Mouse (Mus musculus) liver, embryonic 13.5 days (tissue): Measurements from ENCODE around the gene Pik3r2. TPM values are rescaled to one million over a fixed set of nuclear protein-coding genes. Genes with fewer than 3 reads are reported as not detected.

Experiments used
- ATAC-seq: fragments of 200-750 bp; cut with Nextera tagmentation; 2 replicates; pipeline ENCODE4 v1.8.0; 2017; ENCODE audit warnings: low read depth, mild to moderate bottlenecking, moderate number of reproducible peaks, moderate library complexity
- DNase-seq: peaks from one replicate; pipeline ENCODE4 v3.0.0; 2022
- H3K27ac ChIP-seq: fragments of 300-500 bp; sonication (generic); 2 replicates; pipeline ENCODE4 v1.5.1; 2015; ENCODE audit warnings: moderate library complexity, mild to moderate bottlenecking, inconsistent platforms
- H3K27me3 ChIP-seq: fragments of 300-500 bp; sonication (generic); 2 replicates; pipeline ENCODE4 v1.6.1; 2015; ENCODE audit warnings: mild to moderate bottlenecking, inconsistent platforms
- H3K36me3 ChIP-seq: fragments of 300-500 bp; sonication (generic); 2 replicates; pipeline ENCODE4 v1.6.1; 2015; ENCODE audit warnings: mild to moderate bottlenecking, inconsistent platforms
- H3K4me1 ChIP-seq: fragments of 300-500 bp; sonication (generic); replicated peaks from 2 replicates; pipeline ENCODE4 v1.6.1; 2015; ENCODE audit warnings: inconsistent platforms
- H3K4me2 ChIP-seq: fragments of 300-500 bp; sonication (generic); 2 replicates; pipeline ENCODE4 v1.6.1; 2015; ENCODE audit warnings: inconsistent platforms, mild to moderate bottlenecking, moderate library complexity
- H3K4me3 ChIP-seq: fragments of 300-500 bp; sonication (generic); replicated peaks from 2 replicates; pipeline ENCODE4 v1.5.1; 2015; ENCODE audit warnings: mild to moderate bottlenecking, inconsistent platforms
- H3K9ac ChIP-seq: fragments of 300-500 bp; sonication (generic); 2 replicates; pipeline ENCODE4 v1.6.1; 2015; ENCODE audit warnings: mild to moderate bottlenecking, inconsistent platforms
- H3K9me3 ChIP-seq: fragments of 300-500 bp; sonication (generic); replicated peaks from 2 replicates; pipeline ENCODE4 v1.6.1; 2016; ENCODE audit warnings: inconsistent platforms
- WGBS: fragments of 180-500 bp; shearing (Covaris S2); methylation state at CpG from one replicate; pipeline ENCODE4 v1.1.7; 2015; ENCODE audit not compliant: insufficient replicate concordance; 5-methylcytosine and 5-hydroxymethylcytosine counted together
- polyA plus RNA-seq: library from polyadenylated mRNA; unstranded; fragments of >200 nt; fragmentation: Nextera tagmentation; extraction: Ambion mirVana; gene quantifications from 2 replicates; pipeline ENCODE4 v1.2.1, GENCODE M21; 2015

Pik3r2 gene
- polyA plus RNA-seq, 1 experiment from 2014 or later, result 18.2 TPM

DNA sequence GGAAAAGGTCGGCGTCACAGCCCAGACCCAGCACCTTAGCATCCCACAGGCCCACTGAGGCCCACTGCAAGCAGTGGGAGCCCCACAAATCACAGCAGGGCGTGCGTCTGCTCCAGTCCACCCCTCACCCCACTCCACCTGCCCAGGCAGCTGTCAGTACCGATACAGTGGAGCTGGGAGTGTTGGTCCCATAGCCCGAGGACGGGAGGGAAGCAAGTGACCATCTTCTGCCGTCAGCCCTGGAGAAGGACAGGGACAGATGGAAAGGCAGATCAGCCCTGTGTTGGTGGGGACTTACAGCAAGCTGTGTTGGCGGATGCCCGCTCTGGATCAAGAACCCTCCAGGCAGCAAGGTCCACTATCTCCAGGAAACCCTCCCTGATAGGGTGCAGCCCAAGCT, 12.5 kb upstream of the Pik3r2 start:
- no peak overlapping the region for H3K9ac ChIP-seq
- H3K27me3 ChIP-seq, result peaks cover 11% of the 10 kb centered on the region
- no peak overlapping the region for H3K4me2 ChIP-seq
- 80% methylated on average over 10 of the region's 10 CpGs for WGBS
- H3K27ac ChIP-seq, result no peak overlapping the region
- peaks cover 59% of the 10 kb centered on the region for H3K36me3 ChIP-seq
- ATAC-seq (no peak), DNase-seq (no peak)
- H3K4me1 ChIP-seq, result peaks cover 83% of the 10 kb centered on the region
- no peak overlapping the region for H3K4me3 ChIP-seq
- H3K9me3 ChIP-seq, result no peaks in the 10 kb centered on the region

DNA sequence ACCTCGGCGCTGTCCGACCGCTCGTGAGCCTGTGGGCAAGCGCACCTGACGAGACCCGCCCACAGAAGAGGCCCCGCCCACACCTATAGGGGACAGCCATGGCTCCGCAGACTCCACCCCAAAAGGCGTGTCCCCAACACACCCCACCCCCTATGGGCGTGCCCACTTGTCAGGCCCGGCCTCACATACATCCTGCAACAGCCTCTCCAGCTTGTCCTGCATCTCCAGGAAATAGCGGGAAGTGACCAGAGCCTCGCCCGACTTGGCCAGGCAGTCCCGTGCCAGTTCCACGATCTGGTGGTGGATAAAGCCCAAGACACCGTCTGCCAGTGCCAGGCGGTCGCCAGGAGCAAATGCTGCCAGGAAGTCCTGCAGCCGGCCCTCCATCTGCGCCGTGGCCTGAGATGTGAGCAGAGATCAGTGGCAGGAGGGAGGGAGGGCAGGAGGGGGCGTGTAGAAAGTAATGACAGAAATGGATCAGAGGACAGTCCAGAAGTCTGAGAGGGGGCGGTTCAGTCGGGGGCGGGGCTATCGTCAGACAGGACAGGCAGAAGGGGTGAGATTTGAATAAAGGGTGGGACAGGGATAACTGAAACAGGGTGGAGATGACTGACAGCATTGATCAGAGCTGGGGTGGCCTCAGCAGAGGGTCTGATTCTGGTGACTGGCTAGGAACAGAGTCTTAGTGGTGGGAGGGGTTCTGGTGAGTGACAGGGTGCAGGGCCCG, 11.6 kb upstream of the Pik3r2 start:
- peaks cover 73% of the 10 kb centered on the region for H3K4me1 ChIP-seq
- peak overlapping the region; percentile 29; the same call in 1 of the 2 replicates for H3K4me2 ChIP-seq

DNA sequence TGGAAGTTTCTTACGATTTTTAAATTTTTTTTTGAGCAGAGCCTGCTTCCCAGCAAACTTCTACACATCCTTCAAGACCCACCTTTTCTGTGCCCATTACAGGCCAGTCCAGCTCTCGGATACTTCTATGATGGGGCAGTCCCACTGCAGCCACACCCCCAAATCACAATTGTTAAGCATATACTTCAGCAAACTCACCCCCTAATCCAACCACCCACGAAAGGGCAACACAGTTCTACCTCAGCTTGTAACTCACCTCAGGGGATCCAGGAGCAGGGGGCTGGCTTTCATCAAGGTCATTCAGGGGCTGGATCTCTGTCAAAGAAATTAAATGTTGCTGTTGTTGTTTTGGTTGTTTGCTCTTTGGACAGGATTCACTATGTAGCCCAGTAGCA, 10.5 kb upstream of the Pik3r2 start:
- Histone ChIP-seq H3K4me3 (no peak overlapping the region), H3K27ac (no peak overlapping the region), H3K27me3 (no peaks in the 10 kb centered on the region), H3K9ac (no peak overlapping the region), H3K4me1 (peaks cover 63% of the 10 kb centered on the region), H3K36me3 (peaks cover 79% of the 10 kb centered on the region), H3K9me3 (no peaks in the 10 kb centered on the region), H3K4me2 (0 out of 2 replicates have a peak overlapping the region, but pooled peaks have one; percentile 29)
- no peak for ATAC-seq
- DNase-seq, result no peak
- whole genome bisulfite sequencing, result 89% methylated on average over 3 of the region's 3 CpGs

More for the DNA sequence above, 11.6 kb upstream of the Pik3r2 start:
- no peak for ATAC-seq
- H3K9ac ChIP-seq, result no peak overlapping the region
- H3K36me3 ChIP-seq, result peaks cover 69% of the 10 kb centered on the region
- WGBS, result 63% methylated on average over 30 of the region's 30 CpGs
- no peak overlapping the region for H3K4me3 ChIP-seq
- no peak overlapping the region for H3K27ac ChIP-seq
- DNase-seq, result peak; percentile 68
- H3K9me3 ChIP-seq, result no peaks in the 10 kb centered on the region
- H3K27me3 ChIP-seq, result 0 out of 2 replicates have a peak, but pooled peaks cover 2% of the 10 kb centered on the region

DNA sequence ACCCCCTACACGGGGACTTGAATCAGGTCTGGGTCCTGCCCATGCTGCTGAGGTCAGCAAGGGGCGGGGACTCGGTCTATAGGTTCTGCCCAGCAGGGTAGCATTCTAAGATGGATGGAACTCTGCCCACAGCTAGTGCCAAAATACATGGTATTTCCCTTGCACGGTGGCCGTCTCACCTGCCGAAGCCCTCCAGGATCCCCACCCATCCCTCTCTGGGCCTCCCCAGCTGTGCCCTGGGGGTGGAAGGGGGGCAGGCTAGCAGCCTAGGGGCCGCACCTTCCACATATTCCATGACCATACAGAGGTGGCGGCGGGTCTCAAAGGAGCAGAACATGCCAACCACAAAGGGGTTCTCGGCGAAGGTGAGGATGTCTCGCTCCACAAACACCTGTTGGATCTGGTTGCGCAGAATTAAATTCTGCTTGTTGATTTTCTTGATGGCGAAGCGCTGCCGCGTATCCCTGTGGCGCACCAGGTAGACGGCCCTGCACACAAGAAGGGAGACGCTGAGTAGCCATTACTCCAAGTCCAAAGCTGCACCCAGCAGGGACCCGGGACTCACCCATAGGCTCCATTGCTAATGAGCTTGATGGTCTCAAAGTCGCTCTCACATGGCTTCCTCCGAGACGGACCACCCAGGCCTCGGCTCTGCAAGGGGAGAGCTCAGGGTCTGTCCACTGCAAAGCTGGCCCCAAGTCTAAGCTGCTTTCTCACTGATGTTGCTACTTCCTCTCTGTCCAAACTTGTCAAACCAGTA, 10.0 kb upstream of the Pik3r2 start:
- WGBS, result 90% methylated on average over 25 of the region's 25 CpGs
- no peak overlapping the region for H3K27ac ChIP-seq
- no peaks in the 10 kb centered on the region for H3K27me3 ChIP-seq
- H3K4me1 ChIP-seq, result peaks cover 57% of the 10 kb centered on the region
- no peaks in the 10 kb centered on the region for H3K9me3 ChIP-seq
- peaks cover 85% of the 10 kb centered on the region for H3K36me3 ChIP-seq
- H3K4me2 ChIP-seq, result no peak overlapping the region
- no peak overlapping the region for H3K9ac ChIP-seq
- no peak for ATAC-seq
- DNase-seq, result no peak
- no peak overlapping the region for H3K4me3 ChIP-seq

DNA sequence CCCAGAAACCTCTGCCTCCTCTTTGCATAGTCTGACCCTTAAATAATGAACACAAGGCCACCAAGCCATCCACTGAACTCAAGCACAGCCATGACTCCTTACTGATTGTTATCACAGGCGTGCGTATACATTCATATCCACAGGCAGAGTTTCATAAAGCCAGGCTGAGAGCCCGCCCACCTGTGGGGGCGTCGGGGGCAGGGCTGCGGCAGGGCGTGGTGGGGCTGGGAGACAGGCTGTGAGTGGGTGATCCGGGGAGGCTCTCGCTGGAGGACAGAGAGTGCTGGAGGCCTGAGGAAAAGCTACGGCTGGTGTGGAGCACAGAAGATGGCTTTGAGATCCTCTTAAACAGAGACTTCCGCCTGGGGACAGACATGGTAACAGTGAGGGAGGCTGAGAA, 3.6 kb upstream of the Pik3r2 start:
- Histone ChIP-seq H3K4me3 (no peak overlapping the region), H3K4me2 (no peak overlapping the region), H3K36me3 (peaks cover 71% of the 10 kb centered on the region), H3K4me1 (peaks cover 39% of the 10 kb centered on the region), H3K27me3 (no peaks in the 10 kb centered on the region), H3K9me3 (no peaks in the 10 kb centered on the region), H3K9ac (no peak overlapping the region), H3K27ac (peak overlapping the region; percentile 18; the same call in 1 of the 2 replicates)
- ATAC-seq (no peak), DNase-seq (no peak)
- 56% methylated on average over 11 of the region's 11 CpGs for WGBS

DNA sequence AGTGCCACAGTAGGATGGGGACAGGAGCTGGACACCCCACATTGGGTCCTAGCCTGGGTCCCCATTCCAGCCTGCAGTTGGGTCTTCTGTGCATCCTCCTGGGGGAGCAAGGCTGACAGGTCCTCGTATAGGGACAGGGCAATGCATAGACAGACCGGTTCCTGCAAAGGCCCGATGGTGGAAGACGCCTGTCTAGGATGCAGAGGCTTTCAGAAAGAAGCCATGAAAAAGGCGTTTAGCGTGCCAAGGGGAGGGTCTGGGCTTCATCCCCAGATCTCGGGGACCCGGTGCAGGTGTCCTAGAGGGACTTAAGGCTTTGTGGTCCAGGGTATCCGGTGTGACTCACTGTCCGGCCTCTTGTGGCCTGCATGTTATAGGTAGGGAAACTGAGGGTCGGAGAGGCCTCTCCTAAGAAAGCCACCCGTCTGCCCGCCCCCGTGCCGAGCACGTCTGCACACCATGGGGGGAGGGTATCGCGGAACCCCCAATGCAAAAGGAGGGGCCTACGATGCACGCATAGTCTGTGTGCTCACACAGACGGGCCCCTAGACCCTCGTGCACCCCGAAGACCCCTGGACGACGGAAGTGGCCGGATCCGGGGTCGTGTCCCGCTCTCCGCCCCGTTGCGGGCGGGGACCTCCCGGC, 540 bp downstream of the Pik3r2 start:
- Histone ChIP-seq H3K27ac (peak overlapping the region; percentile 94), H3K9ac (peak overlapping the region; percentile 96), H3K36me3 (peaks cover 69% of the 10 kb centered on the region), H3K4me3 (peak overlapping the region; percentile 81), H3K9me3 (no peaks in the 10 kb centered on the region), H3K27me3 (no peaks in the 10 kb centered on the region), H3K4me1 (peaks cover 68% of the 10 kb centered on the region), H3K4me2 (peak overlapping the region; percentile 100)
- 3% methylated on average over 34 of the region's 34 CpGs for WGBS
- ATAC-seq (no peak), DNase-seq (no peak)

DNA sequence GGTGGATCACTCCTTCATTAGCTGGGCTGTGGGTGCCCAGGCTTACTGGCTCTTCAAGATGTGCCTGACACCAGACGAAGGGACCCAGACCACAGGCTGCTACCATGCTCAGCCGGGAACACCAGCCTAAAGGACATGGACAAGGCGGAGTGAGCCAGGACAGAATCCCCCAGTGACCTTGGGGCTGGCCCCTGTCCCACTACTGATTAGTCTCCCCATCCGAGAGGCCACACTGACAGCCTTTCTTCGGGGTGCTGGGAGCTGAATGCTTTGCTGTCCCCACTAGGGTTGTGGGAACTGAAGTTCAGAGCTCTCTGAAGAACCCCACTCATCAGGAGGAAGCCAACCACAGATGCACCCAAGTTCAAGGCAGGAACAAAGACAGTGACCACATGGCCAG, 1.3 kb downstream of the Pik3r2 start:
- Histone ChIP-seq H3K36me3 (peaks cover 69% of the 10 kb centered on the region), H3K4me2 (peak overlapping the region; percentile 100), H3K9me3 (no peaks in the 10 kb centered on the region), H3K4me3 (peak overlapping the region; percentile 81), H3K9ac (peak overlapping the region; percentile 96), H3K4me1 (peaks cover 73% of the 10 kb centered on the region), H3K27me3 (no peaks in the 10 kb centered on the region), H3K27ac (0 out of 2 replicates have a peak overlapping the region, but pooled peaks have one; percentile 94)
- 75% methylated on average over 5 of the region's 5 CpGs for WGBS
- no peak for ATAC-seq
- DNase-seq, result no peak

DNA sequence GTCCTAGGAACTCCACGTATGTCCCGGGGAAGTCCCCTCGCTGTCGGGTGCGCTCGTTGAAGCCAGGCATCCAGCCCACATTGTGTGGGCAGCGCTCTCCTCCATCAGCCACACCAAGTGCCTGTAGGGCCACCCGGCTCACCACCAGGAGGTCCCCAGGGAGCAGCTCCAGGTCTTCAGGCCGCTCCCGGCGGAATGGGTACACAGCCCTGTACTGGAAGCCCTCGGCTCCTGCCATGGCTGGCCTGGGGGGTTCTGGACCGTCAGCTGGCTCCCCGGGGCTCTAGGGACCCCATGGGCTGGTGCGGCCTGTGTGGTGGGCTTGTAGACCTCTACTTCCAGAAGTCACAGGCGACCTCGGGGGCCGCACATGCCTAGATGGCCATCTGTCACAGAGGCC, 1.8 kb downstream of the Pik3r2 start:
- no peak overlapping the region for H3K4me2 ChIP-seq
- H3K36me3 ChIP-seq, result peaks cover 66% of the 10 kb centered on the region
- WGBS, result 86% methylated on average over 18 of the region's 18 CpGs
- ATAC-seq (no peak), DNase-seq (no peak)
- H3K4me3 ChIP-seq, result no peak overlapping the region
- no peaks in the 10 kb centered on the region for H3K9me3 ChIP-seq
- peaks cover 73% of the 10 kb centered on the region for H3K4me1 ChIP-seq
- no peak overlapping the region for H3K27ac ChIP-seq
- H3K9ac ChIP-seq, result 0 out of 2 replicates have a peak overlapping the region, but pooled peaks have one; percentile 96
- H3K27me3 ChIP-seq, result no peaks in the 10 kb centered on the region

DNA sequence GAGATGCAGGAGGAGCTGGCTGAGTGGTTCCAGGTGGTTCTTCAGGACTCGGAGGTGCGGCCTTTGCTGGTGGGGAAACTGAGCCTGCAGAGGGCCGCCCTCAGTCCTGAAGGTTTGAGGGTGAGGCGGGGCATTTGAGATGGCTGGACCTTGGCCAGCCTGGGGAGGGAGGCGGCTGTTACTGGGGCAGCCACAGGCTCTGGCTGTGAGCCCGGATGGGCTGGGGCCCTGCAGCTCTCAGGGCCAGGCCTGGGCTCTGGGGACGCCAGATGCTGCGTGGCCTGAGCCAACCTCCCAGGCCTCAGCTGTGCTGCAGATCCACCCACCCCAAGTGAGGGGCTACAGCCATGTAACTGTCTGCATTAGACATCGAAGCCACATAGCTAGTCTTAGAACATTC, 2.7 kb downstream of the Pik3r2 start:
- H3K36me3 ChIP-seq, result peaks cover 61% of the 10 kb centered on the region
- DNase-seq, result no peak
- no peak overlapping the region for H3K4me2 ChIP-seq
- H3K9ac ChIP-seq, result peak overlapping the region; percentile 40
- no peaks in the 10 kb centered on the region for H3K9me3 ChIP-seq
- no peaks in the 10 kb centered on the region for H3K27me3 ChIP-seq
- no peak for ATAC-seq
- H3K27ac ChIP-seq, result 0 out of 2 replicates have a peak overlapping the region, but pooled peaks have one; percentile 24
- peaks cover 77% of the 10 kb centered on the region for H3K4me1 ChIP-seq
- no peak overlapping the region for H3K4me3 ChIP-seq
- 80% methylated on average over 9 of the region's 9 CpGs for WGBS

DNA sequence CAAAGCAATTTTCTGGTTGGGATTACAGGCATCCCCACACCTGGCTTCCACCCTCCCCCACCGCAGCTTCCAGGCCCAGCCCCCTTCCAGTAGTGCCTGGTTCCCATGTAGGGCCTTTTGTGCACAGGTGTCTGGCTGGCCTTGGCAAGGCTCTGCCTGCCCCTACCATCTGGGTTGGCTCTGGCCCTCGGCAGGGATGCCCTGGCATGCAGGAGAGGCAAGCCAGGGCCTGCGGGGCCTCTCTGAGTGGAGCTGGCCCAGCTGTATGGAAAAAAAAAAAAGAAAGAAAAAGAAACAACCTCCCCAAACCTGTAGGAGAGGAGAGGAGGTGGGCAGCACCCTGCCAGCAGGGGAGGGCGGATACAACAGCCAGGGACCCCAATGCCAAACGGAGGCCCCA, 3.1 kb downstream of the Pik3r2 start:
- ATAC-seq, result no peak
- WGBS, result 87% methylated on average over 5 of the region's 5 CpGs
- no peak overlapping the region for H3K4me3 ChIP-seq
- peaks cover 61% of the 10 kb centered on the region for H3K36me3 ChIP-seq
- peak overlapping the region; percentile 40; the same call in 1 of the 2 replicates for H3K9ac ChIP-seq
- no peak overlapping the region for H3K27ac ChIP-seq
- peaks cover 77% of the 10 kb centered on the region for H3K4me1 ChIP-seq
- H3K27me3 ChIP-seq, result no peaks in the 10 kb centered on the region
- H3K4me2 ChIP-seq, result no peak overlapping the region
- no peaks in the 10 kb centered on the region for H3K9me3 ChIP-seq
- no peak for DNase-seq

DNA sequence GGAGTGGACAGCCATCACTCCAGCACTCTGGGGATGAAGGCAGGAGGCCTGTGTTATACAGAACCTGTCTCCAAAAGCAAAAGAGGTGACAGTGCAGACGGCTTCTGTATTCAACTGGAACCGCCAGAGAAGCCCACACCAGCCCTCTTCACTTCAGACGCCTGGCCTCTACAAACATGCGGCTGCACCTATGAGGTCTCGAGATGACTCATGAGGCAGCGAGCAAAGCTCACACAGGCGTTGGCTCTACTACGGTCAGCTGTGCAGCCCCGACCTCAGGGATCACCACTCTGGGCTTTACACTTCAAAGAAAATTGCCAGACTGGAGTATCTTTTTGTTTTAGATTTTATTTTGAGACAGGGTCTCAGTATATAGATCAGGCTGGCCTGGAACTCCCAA, 3.6 kb downstream of the Pik3r2 start:
- no peaks in the 10 kb centered on the region for H3K27me3 ChIP-seq
- 82% methylated on average over 9 of the region's 9 CpGs for WGBS
- peaks cover 77% of the 10 kb centered on the region for H3K4me1 ChIP-seq
- no peak overlapping the region for H3K4me3 ChIP-seq
- no peak for DNase-seq
- H3K4me2 ChIP-seq, result no peak overlapping the region
- no peak for ATAC-seq
- no peaks in the 10 kb centered on the region for H3K9me3 ChIP-seq
- H3K9ac ChIP-seq, result no peak overlapping the region; the same call in 1 of the 2 replicates
- no peak overlapping the region for H3K27ac ChIP-seq
- peaks cover 62% of the 10 kb centered on the region for H3K36me3 ChIP-seq
